16 mouse cellular contexts compared by ENCODE assay signal in genomic region chr9:63781714-63782464, GRCm38 (mm10). TPM values are rescaled to one million over a fixed set of nuclear protein-coding genes. Genes with fewer than 3 reads are reported as not detected.
DNase-seq lines count a peak whose midpoint lies in the region; ATAC-seq and TF ChIP-seq lines count a peak whose summit lies in the region.
"Had no signal": no experiment of that assay in that cellular context is flagged by ENCODE, and none has a peak within 500 bp of the region (broad histone marks: within the 10 kb centered on the region; RNA-seq: fewer than 3 reads in every experiment).

No protein-coding gene starts in this region.

- no peaks in the 10 kb centered on the region for H3K9me3 ChIP-seq in megakaryocyte, embryonic 14.5 days
- no peaks in the 10 kb centered on the region for H3K9me3 ChIP-seq in liver, embryonic 12.5 days (replicated peaks)
- H3K9me3 ChIP-seq in stomach, embryonic 15.5 days = no peaks in the 10 kb centered on the region
- H3K9me3 ChIP-seq: heart, embryonic 15.5 days; hindbrain, embryonic 13.5 days; midbrain, embryonic 12.5 days had no signal

- intact Hi-C loops in gastrocnemius, adult 2 months (cut with DNase I) = no loop called here

- peak overlapping the region; percentile 86 for H3K27ac ChIP-seq in gastrocnemius, adult 2 months
- peak overlapping the region; percentile 67 for H3K27ac ChIP-seq in liver, embryonic 12.5 days
- H3K27ac ChIP-seq in stomach, embryonic 15.5 days = no peak overlapping the region
- H3K27ac ChIP-seq: heart, embryonic 15.5 days; hindbrain, embryonic 13.5 days; midbrain, embryonic 12.5 days had no signal

- ATAC-seq in megakaryocyte, adult 5-6 weeks (ENCODE audit: poor library complexity, severe bottlenecking) = no peak
- peak; percentile 70 for ATAC-seq in liver, embryonic 12.5 days
- ATAC-seq in stomach, embryonic 15.5 days (ENCODE audit: insufficient read depth, low FRiP score, low read depth) = peak; percentile 19; the same call in 1 of the 2 replicates

- H3K4me2 ChIP-seq in liver, embryonic 12.5 days = peak overlapping the region; percentile 55
- H3K4me2 ChIP-seq in stomach, embryonic 15.5 days = no peak overlapping the region
- H3K4me2 ChIP-seq: heart, embryonic 15.5 days; hindbrain, embryonic 13.5 days; midbrain, embryonic 12.5 days had no signal

- no peak for DNase-seq in gastrocnemius, adult 2 months
- no peak for DNase-seq in gastrocnemius, postnatal 25 days
- DNase-seq in urinary bladder, postnatal 36 days (ENCODE audit: low spot score in 2 of 2) = no peak
- DNase-seq in kidney, adult 11 months = no peak
- DNase-seq: cerebellum, adult 18-20 months; gastrocnemius, postnatal 36 days; lung, postnatal 14 days; right cerebral cortex, adult 18-20 months; spleen, adult 18-20 months had no signal

- H3K9ac ChIP-seq in liver, embryonic 12.5 days = no peak overlapping the region; the same call in 1 of the 2 replicates
- no peak overlapping the region for H3K9ac ChIP-seq in stomach, embryonic 15.5 days
- H3K9ac ChIP-seq: heart, embryonic 15.5 days; hindbrain, embryonic 13.5 days; midbrain, embryonic 12.5 days had no signal

- H3K4me3 ChIP-seq in gastrocnemius, adult 2 months = peak overlapping the region; percentile 68; the same call in 1 of the 2 replicates
- peak overlapping the region; percentile 33 for H3K4me3 ChIP-seq in megakaryocyte, embryonic 14.5 days (replicated peaks)
- H3K4me3 ChIP-seq in liver, embryonic 12.5 days = no peak overlapping the region
- H3K4me3 ChIP-seq in stomach, embryonic 15.5 days (replicated peaks) = no peak overlapping the region
- H3K4me3 ChIP-seq: heart, embryonic 15.5 days; hindbrain, embryonic 13.5 days; midbrain, embryonic 12.5 days had no signal

- 51% methylated on average over 7 of the region's 7 CpGs for WGBS in liver, embryonic 12.5 days (ENCODE audit: insufficient replicate concordance)
- 65% methylated on average over 7 of the region's 7 CpGs for WGBS in stomach, embryonic 15.5 days

- peaks cover 61% of the 10 kb centered on the region for H3K4me1 ChIP-seq in megakaryocyte, embryonic 14.5 days
- H3K4me1 ChIP-seq in liver, embryonic 12.5 days = peaks cover 70% of the 10 kb centered on the region
- peaks cover 31% of the 10 kb centered on the region for H3K4me1 ChIP-seq in stomach, embryonic 15.5 days

- TF ChIP-seq CTCF in gastrocnemius, adult 2 months (IDR thresholded peaks at IDR 0.05) = 0 out of 2 replicates have a peak, but pooled peaks have one; percentile 3

- peaks cover 50% of the 10 kb centered on the region for H3K27me3 ChIP-seq in megakaryocyte, embryonic 14.5 days (replicated peaks)
- H3K27me3 ChIP-seq in liver, embryonic 12.5 days (replicated peaks) = 0 out of 2 replicates have a peak, but pooled peaks cover 5% of the 10 kb centered on the region
- no peaks in the 10 kb centered on the region for H3K27me3 ChIP-seq in stomach, embryonic 15.5 days (replicated peaks)

- H3K36me3 ChIP-seq in megakaryocyte, embryonic 14.5 days (replicated peaks; ENCODE audit: low read length) = no peaks in the 10 kb centered on the region
- no peaks in the 10 kb centered on the region for H3K36me3 ChIP-seq in liver, embryonic 12.5 days
- H3K36me3 ChIP-seq in stomach, embryonic 15.5 days = no peaks in the 10 kb centered on the region
- H3K36me3 ChIP-seq: heart, embryonic 15.5 days; hindbrain, embryonic 13.5 days; midbrain, embryonic 12.5 days had no signal

RNA-seq across cellular contexts. Expression of gene Smad3, which starts 24.1 kb away (rescaled TPM):
- 10 to 100 TPM; 61.7 to 75.3 TPM for total RNA-seq in gastrocnemius, adult 2 months (2021)
- 10 to 100 TPM; 42.7 to 67.5 TPM for total RNA-seq in gastrocnemius, postnatal 25 days (2021)
- 2.8 and 5.9 TPM in 2 replicates for polyA plus RNA-seq in megakaryocyte, embryonic 14.5 days (2012; ENCODE audit: insufficient read depth, low replicate concordance)
- total RNA-seq in megakaryocyte, adult 5-6 weeks (2015) = 9.1 and 15.0 TPM in 2 replicates
- total RNA-seq in megakaryocyte, adult 5-6 weeks (2017) = 9.7 and 12.7 TPM in 2 replicates
- 5.8 and 7.2 TPM in 2 replicates for polyA plus RNA-seq in liver, embryonic 12.5 days (2016; fragmentation: Nextera tagmentation; extraction: Ambion mirVana)
- 17.5 and 19.6 TPM in 2 replicates for polyA plus RNA-seq in stomach, embryonic 15.5 days (2015; fragmentation: Nextera tagmentation; extraction: Ambion mirVana)

Comparison
In these comparisons a context has a peak if more than half of its experiments do, and no peak if none do; other contexts are left out.
1. H3K4me3 ChIP-seq: peak in gastrocnemius, adult 2 months (single experiment) and megakaryocyte, embryonic 14.5 days (single experiment); none in liver, embryonic 12.5 days (single experiment) and stomach, embryonic 15.5 days (single experiment).